Mouse (Mus musculus): Measurements from ENCODE around the gene Cd34. TPM values are rescaled to one million over a fixed set of nuclear protein-coding genes. Genes with fewer than 3 reads are reported as not detected.

The Cd34 gene
- 112 TPM for polyA plus RNA-seq (2014; fragmentation: Illumina TruSeq; extraction: RNeasy Lipid Tissue Mini Kit (QIAGEN cat#74804); ENCODE audit: low read depth, low replicate concordance)

GRCm38 (mm10) chr1:194938715-194939114 is at the start of gene Cd34:
Gene Cd34, plus strand, starts transcription at chr1:194938819.

Other genes with a start within 250 kb of the Cd34 start
- 2.6 TPM for gene Cd46, start 153.4 kb downstream of the Cd34 start, polyA plus RNA-seq (2014; fragmentation: Illumina TruSeq; extraction: RNeasy Lipid Tissue Mini Kit (QIAGEN cat#74804); ENCODE audit: low read depth, low replicate concordance)
- 101 TPM for gene Cr1l, start 192.8 kb downstream of the Cd34 start, polyA plus RNA-seq (2014; fragmentation: Illumina TruSeq; extraction: RNeasy Lipid Tissue Mini Kit (QIAGEN cat#74804); ENCODE audit: low read depth, low replicate concordance)
- 0.34 TPM for gene Cr2, start 237.9 kb downstream of the Cd34 start, polyA plus RNA-seq (2014; fragmentation: Illumina TruSeq; extraction: RNeasy Lipid Tissue Mini Kit (QIAGEN cat#74804); ENCODE audit: low read depth, low replicate concordance)

Measured in adipose tissue, adult 10 weeks (tissue).